Mouse (Mus musculus): Measurements from ENCODE around the gene Dnlz. TPM values are rescaled to one million over a fixed set of nuclear protein-coding genes. Genes with fewer than 3 reads are reported as not detected.

The Dnlz gene
- total and polyA plus RNA-seq, 3 experiments: 7.6 to 14.2 (median 9.4) TPM

GRCm38 (mm10) chr2:26312812-26313211 lies 39.1 kb downstream of the Dnlz start:
- H3K4me3 ChIP-seq (ENCODE audit: low read depth, low read length): no peak overlapping the region
- no peak for DNase-seq (ENCODE audit: low spot score)
- no peaks in the 10 kb centered on the region for H3K36me3 ChIP-seq (replicated peaks)
- TF ChIP-seq GATA1 (IDR thresholded peaks at IDR 0.05; ENCODE audit: borderline replicate concordance, low read length): no peak
- no peak for TF ChIP-seq TAL1 (conservative IDR thresholded peaks at IDR 0.05; ENCODE audit: low read depth, low read length)
- TF ChIP-seq GATA2 (IDR thresholded peaks at IDR 0.05; ENCODE audit: borderline replicate concordance, low read depth, low read length): no peak
- TF ChIP-seq CTCF (IDR thresholded peaks at IDR 0.05; ENCODE audit: low read depth, low read length): no peak
- ATAC-seq (ENCODE audit: extremely low read depth, insufficient number of reproducible peaks, low FRiP score, poor library complexity, severe bottlenecking): no peak
- H3K4me1 ChIP-seq (ENCODE audit: insufficient read depth, low read depth, low read length): peaks cover 4% of the 10 kb centered on the region; the same call in 1 of the 2 replicates
- H3K9me3 ChIP-seq (replicated peaks): no peaks in the 10 kb centered on the region
- H3K27me3 ChIP-seq (ENCODE audit: insufficient read depth, low read length): peaks cover 47% of the 10 kb centered on the region

- Histone ChIP-seq H3K27me3 (ENCODE audit: insufficient read depth, low read length) (peaks cover 39% of the 10 kb centered on the region), H3K36me3 (replicated peaks) (no peaks in the 10 kb centered on the region), H3K4me3 (ENCODE audit: low read depth, low read length) (no peak overlapping the region), H3K9me3 (replicated peaks) (no peaks in the 10 kb centered on the region), H3K4me1 (ENCODE audit: insufficient read depth, low read depth, low read length) (peaks cover 4% of the 10 kb centered on the region; the same call in 1 of the 2 replicates)
- TF ChIP-seq GATA2 (IDR thresholded peaks at IDR 0.05; ENCODE audit: borderline replicate concordance, low read depth, low read length) (no peak), POLR2AphosphoS5 (IDR thresholded peaks at IDR 0.05; ENCODE audit: insufficient replicate concordance, low read depth, low read length) (no peak), CTCF (IDR thresholded peaks at IDR 0.05; ENCODE audit: low read depth, low read length) (no peak), TAL1 (conservative IDR thresholded peaks at IDR 0.05; ENCODE audit: low read depth, low read length) (no peak), GATA1 (IDR thresholded peaks at IDR 0.05; ENCODE audit: borderline replicate concordance, low read length) (no peak)
- ATAC-seq (ENCODE audit: extremely low read depth, insufficient number of reproducible peaks, low FRiP score, poor library complexity, severe bottlenecking) (no peak), DNase-seq (ENCODE audit: low spot score) (no peak)
These were observed 40.0 kb downstream of the Dnlz start for GRCm38 (mm10) chr2:26311936-26312335.

GRCm38 (mm10) chr2:26309739-26310138 lies 42.2 kb downstream of the Dnlz start:
- no peaks in the 10 kb centered on the region for H3K4me1 ChIP-seq (ENCODE audit: insufficient read depth, low read depth, low read length)
- no peak for ATAC-seq (ENCODE audit: extremely low read depth, insufficient number of reproducible peaks, low FRiP score, poor library complexity, severe bottlenecking)
- no peak for TF ChIP-seq GATA1 (IDR thresholded peaks at IDR 0.05; ENCODE audit: borderline replicate concordance, low read length)
- no peak for TF ChIP-seq POLR2AphosphoS5 (IDR thresholded peaks at IDR 0.05; ENCODE audit: insufficient replicate concordance, low read depth, low read length)
- TF ChIP-seq CTCF (IDR thresholded peaks at IDR 0.05; ENCODE audit: low read depth, low read length): no peak
- no peak for TF ChIP-seq TAL1 (conservative IDR thresholded peaks at IDR 0.05; ENCODE audit: low read depth, low read length)
- TF ChIP-seq GATA2 (IDR thresholded peaks at IDR 0.05; ENCODE audit: borderline replicate concordance, low read depth, low read length): no peak

GRCm38 (mm10) chr2:26306702-26307101 lies 45.2 kb downstream of the Dnlz start:
- H3K27me3 ChIP-seq (ENCODE audit: insufficient read depth, low read length): peaks cover 11% of the 10 kb centered on the region
- ATAC-seq (ENCODE audit: extremely low read depth, insufficient number of reproducible peaks, low FRiP score, poor library complexity, severe bottlenecking) (no peak), DNase-seq (ENCODE audit: low spot score) (no peak)
- no peaks in the 10 kb centered on the region for H3K36me3 ChIP-seq (replicated peaks)
- no peak for TF ChIP-seq CTCF (IDR thresholded peaks at IDR 0.05; ENCODE audit: low read depth, low read length)
- TF ChIP-seq GATA1 (IDR thresholded peaks at IDR 0.05; ENCODE audit: borderline replicate concordance, low read length): no peak
- TF ChIP-seq GATA2 (IDR thresholded peaks at IDR 0.05; ENCODE audit: borderline replicate concordance, low read depth, low read length): no peak
- TF ChIP-seq TAL1 (conservative IDR thresholded peaks at IDR 0.05; ENCODE audit: low read depth, low read length): no peak
- no peak for TF ChIP-seq POLR2AphosphoS5 (IDR thresholded peaks at IDR 0.05; ENCODE audit: insufficient replicate concordance, low read depth, low read length)
- H3K9me3 ChIP-seq (replicated peaks): no peaks in the 10 kb centered on the region
- H3K4me1 ChIP-seq (ENCODE audit: insufficient read depth, low read depth, low read length): no peaks in the 10 kb centered on the region
- H3K4me3 ChIP-seq (ENCODE audit: low read depth, low read length): no peak overlapping the region

More at GRCm38 (mm10) chr2:26309739-26310138, 42.2 kb downstream of the Dnlz start:
- Histone ChIP-seq H3K36me3 (replicated peaks) (no peaks in the 10 kb centered on the region), H3K4me3 (ENCODE audit: low read depth, low read length) (no peak overlapping the region), H3K27me3 (ENCODE audit: insufficient read depth, low read length) (peaks cover 22% of the 10 kb centered on the region), H3K9me3 (replicated peaks) (no peaks in the 10 kb centered on the region)
- no peak for DNase-seq (ENCODE audit: low spot score)

- no peak overlapping the region for H3K4me3 ChIP-seq (ENCODE audit: low read depth, low read length)
These were observed 46.4 kb downstream of the Dnlz start for GRCm38 (mm10) chr2:26305555-26305954.

GRCm38 (mm10) chr2:26304711-26305110 lies 47.2 kb downstream of the Dnlz start:
- DNase-seq (ENCODE audit: low spot score) (no peak), ATAC-seq (ENCODE audit: extremely low read depth, insufficient number of reproducible peaks, low FRiP score, poor library complexity, severe bottlenecking) (no peak)
- H3K27me3 ChIP-seq (ENCODE audit: insufficient read depth, low read length): peaks cover 19% of the 10 kb centered on the region
- no peak overlapping the region for H3K4me3 ChIP-seq (ENCODE audit: low read depth, low read length)
- no peaks in the 10 kb centered on the region for H3K36me3 ChIP-seq (replicated peaks)
- H3K9me3 ChIP-seq (replicated peaks): no peaks in the 10 kb centered on the region
- no peak for TF ChIP-seq GATA2 (IDR thresholded peaks at IDR 0.05; ENCODE audit: borderline replicate concordance, low read depth, low read length)
- no peak for TF ChIP-seq POLR2AphosphoS5 (IDR thresholded peaks at IDR 0.05; ENCODE audit: insufficient replicate concordance, low read depth, low read length)
- TF ChIP-seq TAL1 (conservative IDR thresholded peaks at IDR 0.05; ENCODE audit: low read depth, low read length): no peak
- TF ChIP-seq GATA1 (IDR thresholded peaks at IDR 0.05; ENCODE audit: borderline replicate concordance, low read length): no peak
- no peak for TF ChIP-seq CTCF (IDR thresholded peaks at IDR 0.05; ENCODE audit: low read depth, low read length)
- no peaks in the 10 kb centered on the region for H3K4me1 ChIP-seq (ENCODE audit: insufficient read depth, low read depth, low read length)

More at GRCm38 (mm10) chr2:26305555-26305954, 46.4 kb downstream of the Dnlz start:
- Histone ChIP-seq H3K9me3 (replicated peaks) (no peaks in the 10 kb centered on the region), H3K4me1 (ENCODE audit: insufficient read depth, low read depth, low read length) (no peaks in the 10 kb centered on the region), H3K27me3 (ENCODE audit: insufficient read depth, low read length) (peaks cover 15% of the 10 kb centered on the region), H3K36me3 (replicated peaks) (no peaks in the 10 kb centered on the region)
- no peak for ATAC-seq (ENCODE audit: extremely low read depth, insufficient number of reproducible peaks, low FRiP score, poor library complexity, severe bottlenecking)
- DNase-seq (ENCODE audit: low spot score): no peak
- no peak for TF ChIP-seq GATA2 (IDR thresholded peaks at IDR 0.05; ENCODE audit: borderline replicate concordance, low read depth, low read length)
- no peak for TF ChIP-seq GATA1 (IDR thresholded peaks at IDR 0.05; ENCODE audit: borderline replicate concordance, low read length)
- TF ChIP-seq CTCF (IDR thresholded peaks at IDR 0.05; ENCODE audit: low read depth, low read length): no peak
- no peak for TF ChIP-seq POLR2AphosphoS5 (IDR thresholded peaks at IDR 0.05; ENCODE audit: insufficient replicate concordance, low read depth, low read length)
- no peak for TF ChIP-seq TAL1 (conservative IDR thresholded peaks at IDR 0.05; ENCODE audit: low read depth, low read length)
